Mouse (Mus musculus): ENCODE results near the gene Ier5.

DNA sequence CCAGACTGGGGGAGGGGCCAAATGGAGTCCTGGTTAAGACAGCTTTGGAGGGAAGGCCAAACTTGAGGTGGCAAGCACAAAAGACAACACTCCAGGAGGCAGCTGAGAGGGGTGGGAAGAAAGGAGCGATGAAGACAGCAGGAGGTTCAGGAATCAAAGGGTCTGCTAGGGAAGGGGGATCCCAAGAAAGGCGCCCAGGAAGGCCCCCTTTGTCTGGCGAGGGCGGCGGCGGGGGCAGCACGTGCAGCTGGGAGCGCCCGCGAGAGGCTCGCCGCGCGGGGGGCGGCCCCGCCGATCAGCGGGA lies 16.5 kb downstream of the Ier5 start:
- no peak for TF ChIP-seq POLR2A (IDR thresholded peaks at IDR 0.05; ENCODE audit: insufficient read depth, low read length)
- no peak for TF ChIP-seq CTCF (IDR thresholded peaks at IDR 0.05; ENCODE audit: low read depth, low read length)

Data from ES-Bruce4 (cell line).